ENCODE assay signal across 9 mouse cellular contexts in the genomic region with DNA sequence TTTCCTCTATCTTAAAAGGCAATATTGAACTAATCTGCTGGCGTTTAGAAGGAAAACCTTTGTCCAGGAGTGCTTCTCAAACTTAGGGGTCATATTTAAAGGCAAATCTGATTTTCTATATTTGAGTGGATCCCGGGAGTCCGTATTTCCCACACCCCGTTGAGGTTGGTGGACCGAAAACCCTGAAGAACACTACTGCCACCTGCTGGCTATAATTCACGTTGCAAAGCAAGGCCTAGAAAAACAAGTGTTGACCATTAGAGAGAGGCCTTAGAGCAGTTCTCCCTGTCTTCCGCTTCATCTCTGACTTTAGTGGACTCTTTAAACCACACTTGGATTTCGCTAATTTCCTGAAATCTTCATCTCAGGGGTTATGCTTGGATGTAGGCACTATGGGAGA.
DNase-seq lines count a peak whose midpoint lies in the region; ATAC-seq and TF ChIP-seq lines count a peak whose summit lies in the region.
"Had no signal": no experiment of that assay in that cellular context is flagged by ENCODE, and none has a peak within 500 bp of the region (broad histone marks: within the 10 kb centered on the region; RNA-seq: fewer than 3 reads in every experiment).

No protein-coding gene starts in this region.

- ATAC-seq in intestine, postnatal 0 days = no peak

- TF ChIP-seq EP300 in CH12.LX (IDR thresholded peaks at IDR 0.05; ENCODE audit: low read length) = no peak

- TF ChIP-seq POLR2A in CH12.LX (IDR thresholded peaks at IDR 0.05; ENCODE audit: low read depth, low read length) = no peak

- H3K4me1 ChIP-seq in CH12.LX (ENCODE audit: control insufficient read depth in 1 of 2, insufficient read depth in 2 of 2) = peaks cover 0 to 5% of the 10 kb centered on the region in 2 experiments; a peak in 1 of 4 replicates
- H3K4me1 ChIP-seq in intestine, postnatal 0 days (replicated peaks; ENCODE audit: control insufficient read depth, insufficient read depth, low read length) = no peaks in the 10 kb centered on the region
- peaks cover 14% of the 10 kb centered on the region for H3K4me1 ChIP-seq in limb, embryonic 10.5 days
- H3K4me1 ChIP-seq: limb, embryonic 15.5 days had no signal

- peak overlapping the region; percentile 38 for H3K9ac ChIP-seq in CH12.LX (ENCODE audit: insufficient read depth, low read depth)
- no peak overlapping the region for H3K9ac ChIP-seq in intestine, postnatal 0 days (ENCODE audit: low read depth, low read length)
- H3K9ac ChIP-seq: limb, embryonic 15.5 days had no signal

- peak; percentile 69 for TF ChIP-seq RAD21 in CH12.LX (IDR thresholded peaks at IDR 0.05; ENCODE audit: low read depth, low read length)

- TF ChIP-seq CTCF in CH12.LX (conservative IDR thresholded peaks at IDR 0.05 in 1 of 2, IDR thresholded peaks at IDR 0.05 in 1 of 2; ENCODE audit: low read depth in 2 of 2, low read length in 2 of 2) = peak; percentile 83 to 90
- TF ChIP-seq CTCF in intestine, postnatal 0 days (IDR thresholded peaks at IDR 0.05; ENCODE audit: low read depth) = peak; percentile 96

- WGBS in intestine, postnatal 0 days = 26% methylated on average over 8 of the region's 8 CpGs
- 47% methylated on average over 8 of the region's 8 CpGs for WGBS in limb, embryonic 10.5 days

- peaks cover 5% of the 10 kb centered on the region for H3K27me3 ChIP-seq in CH12.LX (replicated peaks)
- H3K27me3 ChIP-seq in intestine, postnatal 0 days (replicated peaks; ENCODE audit: control insufficient read depth, insufficient read depth, low read length) = no peaks in the 10 kb centered on the region
- H3K27me3 ChIP-seq in limb, embryonic 10.5 days (ENCODE audit: low read depth, poor library complexity, severe bottlenecking) = peaks cover 56% of the 10 kb centered on the region
- H3K27me3 ChIP-seq: limb, embryonic 15.5 days had no signal

- in situ Hi-C loops in CH12.LX (cut with MboI; ENCODE audit: low pct_ligation_motif_present, low pct_unique_long_range_greater_than_20kb, low sequenced_read_pairs) = loop anchor here (10.0 kb wide), 1 partner anchor 151 kb away; no protein-coding TSS in a partner anchor

- dilution Hi-C loops in CH12.LX (cut with MboI; ENCODE audit: extremely low pct_ligation_motif_present, extremely low pct_unique_long_range_greater_than_20kb, low sequenced_read_pairs) = no loop called here

- H3K9me3 ChIP-seq in CH12.LX (replicated peaks; ENCODE audit: low read length) = no peaks in the 10 kb centered on the region
- no peaks in the 10 kb centered on the region for H3K9me3 ChIP-seq in intestine, postnatal 0 days (ENCODE audit: control insufficient read depth)
- no peaks in the 10 kb centered on the region for H3K9me3 ChIP-seq in limb, embryonic 10.5 days (replicated peaks)
- H3K9me3 ChIP-seq: limb, embryonic 15.5 days had no signal

- no peak overlapping the region for H3K27ac ChIP-seq in CH12.LX (ENCODE audit: insufficient read depth, low read depth)
- H3K27ac ChIP-seq in intestine, postnatal 0 days (ENCODE audit: low read depth, low read length) = no peak overlapping the region
- no peak overlapping the region for H3K27ac ChIP-seq in limb, embryonic 10.5 days
- H3K27ac ChIP-seq: limb, embryonic 15.5 days had no signal

- intact Hi-C loops in gastrocnemius, postnatal 14 days (cut with DNase I; ENCODE audit: low total_unique reads) = no loop called here

- H3K4me3 ChIP-seq in CH12.LX (replicated peaks in 1 of 3; ENCODE audit: low read depth in 2 of 3, low read length in 2 of 3, poor library complexity in 1 of 3) = no peak overlapping the region
- no peak overlapping the region for H3K4me3 ChIP-seq in intestine, postnatal 0 days (ENCODE audit: low read depth, low read length)
- no peak overlapping the region for H3K4me3 ChIP-seq in limb, embryonic 10.5 days
- H3K4me3 ChIP-seq: limb, embryonic 15.5 days had no signal

- no peaks in the 10 kb centered on the region for H3K79me2 ChIP-seq in CH12.LX (replicated peaks; ENCODE audit: control insufficient read depth, extremely low read depth, insufficient read depth, poor library complexity, severe bottlenecking)

- H3K36me3 ChIP-seq in CH12.LX (replicated peaks in 1 of 2; ENCODE audit: control insufficient read depth in 1 of 2, insufficient read depth in 1 of 2, low read length in 1 of 2) = no peaks in the 10 kb centered on the region
- H3K36me3 ChIP-seq in intestine, postnatal 0 days (ENCODE audit: control insufficient read depth, insufficient read depth) = no peaks in the 10 kb centered on the region
- no peaks in the 10 kb centered on the region for H3K36me3 ChIP-seq in limb, embryonic 10.5 days
- H3K36me3 ChIP-seq: limb, embryonic 15.5 days had no signal

- DNase-seq in CH12.LX (ENCODE audit: extremely low read depth) = peak; percentile 82
- DNase-seq in adrenal gland, postnatal 10 days = peak; percentile 83
- DNase-seq in embryo, embryonic 11 days = peak; percentile 82
- peak; percentile 70 for DNase-seq in gastrocnemius, postnatal 14 days
- peak; percentile 75 for DNase-seq in limb, embryonic 10.5 days (ENCODE audit: low spot score)
- peak; percentile 28 for DNase-seq in ovary, adult 18-20 months (ENCODE audit: low spot score)
- DNase-seq in thymus, postnatal 4 days = peak; percentile 73

- H3K4me2 ChIP-seq in CH12.LX (ENCODE audit: insufficient read depth, low read depth, poor library complexity, severe bottlenecking) = peak overlapping the region; percentile 81
- H3K4me2 ChIP-seq in intestine, postnatal 0 days (replicated peaks; ENCODE audit: low read depth) = no peak overlapping the region
- H3K4me2 ChIP-seq: limb, embryonic 15.5 days had no signal

TF ChIP-seq in CH12.LX, 34 proteins besides CTCF, POLR2A, EP300 and RAD21:
- TF ChIP-seq SMC3 (IDR thresholded peaks at IDR 0.05; ENCODE audit: low read depth, low read length) = peak; percentile 34; the same call in 1 of the 2 replicates
- peak; percentile 16; the same call in 1 of the 2 replicates for TF ChIP-seq IRF4 (IDR thresholded peaks at IDR 0.05; ENCODE audit: low read depth, low read length)
- TF ChIP-seq MXI1 (IDR thresholded peaks at IDR 0.05; ENCODE audit: low read depth, low read length) = no peak

Comparison
In these comparisons a context has a peak if more than half of its experiments do, and no peak if none do; other contexts are left out.
1. DNase-seq: peak in every context shown above with its lines; median percentile 83 in adrenal gland, postnatal 10 days; 82 in CH12.LX; 82 in embryo, embryonic 11 days; 75 in limb, embryonic 10.5 days; 73 in thymus, postnatal 4 days; 70 in gastrocnemius, postnatal 14 days; 28 in ovary, adult 18-20 months.